Mouse (Mus musculus) bone marrow, adult 2 months (tissue): ENCODE data around the gene Thap4. TPM values are rescaled to one million over a fixed set of nuclear protein-coding genes. Genes with fewer than 3 reads are reported as not detected.
"Not testable (repeated sequence)": the region's sequence is repeated elsewhere in the genome, so short reads cannot be mapped to it uniquely, and the experiment has no call there.

ENCODE experiments used
- H3K27ac ChIP-seq: fragments of 200-500 bp; 2 replicates; pipeline ENCODE4 v1.5.1; 2012; ENCODE audit warnings: low read depth, mild to moderate bottlenecking, control low read depth, inconsistent platforms, low read length; ENCODE audit not compliant: control insufficient read depth, poor library complexity, insufficient read depth
- H3K4me1 ChIP-seq: fragments of 200-500 bp; 2 replicates; pipeline ENCODE4 v1.6.1; 2011; ENCODE audit warnings: low read length; ENCODE audit not compliant: control insufficient read depth, insufficient read depth
- H3K4me3 ChIP-seq: fragments of 200-500 bp; replicated peaks from 2 replicates; pipeline ENCODE3; 2011; ENCODE audit warnings: mild to moderate bottlenecking, low read depth, low read length, control low read depth; ENCODE audit not compliant: control insufficient read depth
- CTCF ChIP-seq: fragments of 200-500 bp; IDR thresholded peaks from 2 replicates; pipeline ENCODE4 v1.5.1; 2011; ENCODE audit warnings: low read length, control low read depth; ENCODE audit not compliant: control insufficient read depth, insufficient read depth
- POLR2A ChIP-seq: fragments of 200-500 bp; IDR thresholded peaks from 2 replicates; pipeline ENCODE4 v1.6.1; 2011; ENCODE audit warnings: low read depth, mild to moderate bottlenecking, control low read depth, low read length, borderline replicate concordance; ENCODE audit not compliant: control insufficient read depth
- WGBS: fragments of 180-500 bp; shearing (Covaris S2); methylation state at CpG from one replicate; pipeline ENCODE4 v1.1.7; 2018; 5-methylcytosine and 5-hydroxymethylcytosine counted together
- polyA plus RNA-seq: library from polyadenylated mRNA; stranded (reverse); fragments of >200 nt; gene quantifications from 2 replicates; pipeline ENCODE4 v1.2.4, GENCODE M21; 2011; ENCODE audit warnings: low replicate concordance; ENCODE audit not compliant: missing spikeins, insufficient read depth, insufficient read length

Thap4 gene
- polyA plus RNA-seq, 1 experiment, result 13.0 TPM

DNA sequence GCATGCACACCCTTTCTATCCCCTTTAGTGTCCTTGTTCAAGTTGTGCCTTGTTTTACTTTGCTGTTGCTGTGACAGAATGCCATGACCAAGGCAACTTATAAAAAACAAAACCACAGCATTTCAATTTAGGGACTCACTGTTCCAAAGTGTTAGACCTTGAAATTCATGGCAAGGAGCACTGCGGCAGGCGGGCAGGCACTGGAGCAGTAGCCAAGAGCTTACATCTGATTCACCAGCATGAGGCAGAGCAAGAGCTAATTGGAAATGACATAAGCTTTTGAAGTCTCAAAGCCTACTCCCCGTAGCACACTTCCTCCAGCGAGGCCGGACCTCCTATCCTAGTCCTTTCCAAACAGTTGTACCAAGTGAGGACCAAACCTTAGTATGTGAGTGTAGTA is 22.0 kb upstream of the Thap4 start:
- Histone ChIP-seq H3K27ac (no peak overlapping the region), H3K4me3 (no peak overlapping the region), H3K4me1 (no peaks in the 10 kb centered on the region)
- 98% methylated on average over 5 of the region's 5 CpGs for WGBS
- no peak for TF ChIP-seq POLR2A

DNA sequence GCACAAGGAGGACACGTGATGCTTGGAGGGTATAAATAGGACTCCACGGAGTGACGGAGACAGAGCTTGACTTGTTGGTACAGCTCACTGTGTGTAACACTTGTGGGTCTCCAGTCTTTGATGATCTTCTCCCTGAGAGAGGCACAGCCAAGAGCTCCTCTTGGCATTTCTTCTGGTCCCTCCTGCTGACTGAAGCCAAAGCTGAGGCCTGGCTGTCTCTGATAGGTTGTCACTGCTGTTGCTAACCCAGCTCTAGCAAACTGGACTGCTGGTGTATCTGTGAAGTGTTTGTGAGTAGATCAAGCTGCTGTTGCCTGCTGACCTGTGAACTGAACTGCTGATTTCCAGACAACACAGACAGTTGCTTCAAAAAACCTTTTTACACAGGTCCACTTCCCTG is 15.2 kb upstream of the Thap4 start:
- Histone ChIP-seq H3K4me3 (no peak overlapping the region), H3K27ac (no peak overlapping the region), H3K4me1 (no peaks in the 10 kb centered on the region)
- 94% methylated on average over 3 of the region's 3 CpGs for WGBS
- TF ChIP-seq POLR2A (no peak), CTCF (no peak)

DNA sequence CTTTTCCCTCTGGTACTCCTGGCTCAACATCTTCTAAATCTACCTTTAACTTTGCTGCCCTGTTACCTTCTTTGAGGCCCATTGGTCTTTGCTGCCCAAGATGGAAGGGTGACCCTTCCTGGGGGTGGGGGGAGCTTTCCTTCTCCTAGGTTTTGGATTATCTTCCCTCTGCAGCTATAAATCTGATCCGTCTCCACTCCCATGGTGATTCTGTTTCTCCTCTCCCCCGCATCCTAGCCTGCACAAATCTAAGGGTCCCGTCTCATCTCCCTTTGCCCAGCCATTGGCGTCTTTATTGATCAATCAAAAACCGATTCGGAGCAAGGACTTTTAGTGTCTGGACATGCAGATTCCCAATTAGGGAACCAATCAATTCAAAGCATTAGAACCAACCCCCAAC is 12.9 kb upstream of the Thap4 start:
- 94% methylated on average over 6 of the region's 6 CpGs for WGBS
- no peak for TF ChIP-seq POLR2A
- Histone ChIP-seq H3K4me3 (no peak overlapping the region), H3K27ac (no peak overlapping the region), H3K4me1 (no peaks in the 10 kb centered on the region; the same call in 1 of the 2 replicates)

DNA sequence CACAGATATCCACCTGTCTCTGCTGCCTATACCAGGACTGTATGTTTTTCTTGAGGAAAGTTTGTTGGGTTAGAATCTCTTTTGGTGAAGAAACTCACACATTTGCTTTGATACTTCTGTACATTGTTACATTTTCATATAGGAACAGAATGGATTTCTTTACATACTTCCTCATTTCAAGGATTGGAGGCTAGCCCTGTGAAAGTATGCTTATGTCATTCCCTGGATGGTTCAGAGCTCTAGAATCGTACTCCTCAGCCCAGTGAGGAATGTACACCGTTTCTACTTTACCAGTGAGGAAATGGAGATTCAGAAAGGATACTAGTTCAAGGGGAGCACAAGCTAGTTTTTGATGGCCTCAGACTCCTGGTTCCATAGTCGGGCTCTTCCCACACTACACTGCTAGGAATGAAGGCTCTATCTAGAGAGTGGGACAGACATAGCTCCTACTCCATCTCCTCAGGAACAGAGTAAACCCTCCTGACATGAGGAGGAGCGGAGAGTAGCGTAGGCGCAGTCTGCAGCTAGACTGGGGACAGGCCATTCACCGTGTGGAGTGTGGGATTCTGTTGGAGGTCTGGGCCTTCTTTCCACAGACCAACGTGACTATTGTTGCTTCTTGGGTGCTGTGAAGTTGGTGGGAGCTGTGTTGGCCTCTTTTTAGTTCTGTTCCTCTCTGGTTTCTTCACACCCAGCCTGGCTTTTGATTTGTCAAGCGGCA is 10.4 kb upstream of the Thap4 start:
- Histone ChIP-seq H3K27ac (no peak overlapping the region), H3K4me1 (no peaks in the 10 kb centered on the region; the same call in 1 of the 2 replicates), H3K4me3 (no peak overlapping the region)
- no peak for TF ChIP-seq CTCF
- TF ChIP-seq POLR2A, result no peak
- WGBS, result 77% methylated on average over 9 of the region's 9 CpGs

DNA sequence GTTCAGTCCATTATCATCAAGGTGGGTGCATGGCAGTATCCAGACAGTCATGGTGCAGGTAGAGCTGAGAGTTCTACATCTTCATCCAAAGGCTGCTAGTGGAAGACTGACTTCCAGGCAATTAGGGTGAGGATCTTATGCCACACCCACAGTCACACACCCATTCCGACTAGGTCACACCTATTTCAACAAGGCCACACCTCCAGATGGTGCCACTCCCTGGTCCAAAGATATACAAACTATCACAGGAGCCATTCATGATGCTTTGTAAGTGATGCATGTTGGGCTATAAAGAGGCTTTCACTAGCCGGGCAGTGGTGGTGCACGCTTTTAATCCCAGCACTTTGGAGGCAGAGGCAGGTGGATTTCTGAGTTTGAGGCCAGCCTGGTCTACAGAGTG is 8.9 kb upstream of the Thap4 start:
- WGBS, result 82% methylated on average over 3 of the region's 3 CpGs
- not testable (repeated sequence) for H3K27ac ChIP-seq, H3K4me3 ChIP-seq, H3K4me1 ChIP-seq

DNA sequence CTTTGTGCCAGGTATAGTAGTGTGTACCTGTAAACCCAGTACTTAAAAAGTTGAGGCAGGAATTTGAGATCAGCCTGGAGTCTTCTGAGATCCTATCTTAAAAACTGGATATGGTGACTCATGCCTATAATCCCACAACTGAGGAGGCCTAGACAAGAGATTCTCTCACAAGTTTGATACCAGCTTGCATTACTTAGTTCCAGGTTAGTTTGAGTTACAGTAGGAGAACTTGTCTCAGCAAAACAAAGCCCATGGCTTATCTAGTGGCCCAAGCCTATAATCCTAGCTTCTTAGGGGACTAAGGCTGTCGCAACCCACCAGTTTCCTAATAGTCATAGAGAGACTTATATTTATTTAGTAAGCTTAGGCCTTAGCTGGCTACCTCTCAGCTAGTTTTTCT is 5.4 kb upstream of the Thap4 start:
- H3K27ac ChIP-seq, result no peak overlapping the region
- WGBS, result 92% methylated on average over 1 of the region's 1 CpGs
- H3K4me1 ChIP-seq, result peaks cover 2% of the 10 kb centered on the region; the same call in 1 of the 2 replicates

DNA sequence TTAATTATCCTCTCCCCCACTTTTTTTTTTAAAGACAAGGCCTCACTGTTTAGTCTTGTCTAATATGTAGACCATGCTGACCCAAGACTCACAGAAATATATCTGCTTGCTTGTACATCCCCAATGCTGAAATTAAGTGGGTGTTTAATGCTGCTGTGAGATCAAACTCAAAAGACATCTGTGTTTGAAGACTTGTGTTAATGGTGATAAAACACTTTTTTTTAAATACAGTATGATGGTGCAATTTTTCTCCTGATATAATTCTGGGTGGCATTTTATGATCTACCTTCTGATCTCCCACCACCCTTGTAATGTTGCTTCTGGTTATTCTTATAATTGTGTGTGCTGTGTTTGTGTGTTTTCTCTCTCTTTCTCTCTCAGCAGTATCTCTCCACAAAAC is 1.5 kb upstream of the Thap4 start:
- Histone ChIP-seq H3K4me3 (no peak overlapping the region), H3K4me1 (peaks cover 2% of the 10 kb centered on the region; the same call in 1 of the 2 replicates), H3K27ac (no peak overlapping the region)
- TF ChIP-seq POLR2A (no peak), CTCF (no peak)

More for the DNA sequence above, 5.4 kb upstream of the Thap4 start:
- TF ChIP-seq POLR2A (no peak), CTCF (no peak)
- no peak overlapping the region for H3K4me3 ChIP-seq

DNA sequence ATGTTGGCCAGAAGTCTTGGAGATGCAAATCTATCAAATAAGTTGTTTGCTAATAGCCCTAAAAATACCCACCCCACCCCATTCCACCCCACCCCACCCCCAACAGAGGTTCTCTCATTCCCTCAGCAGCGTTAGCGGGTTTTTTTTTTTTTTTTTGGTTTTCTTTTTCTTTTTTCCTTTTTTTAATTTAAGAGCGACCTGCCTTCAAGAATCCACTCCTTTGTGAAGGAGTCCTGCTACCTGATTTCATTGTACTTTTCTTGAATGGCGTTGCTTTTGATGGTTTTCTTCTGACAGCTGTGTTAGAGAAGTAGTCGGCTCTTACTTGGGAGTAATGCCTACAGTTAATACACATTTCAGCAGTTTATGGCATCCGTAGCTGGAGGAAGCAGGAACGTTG is 954 bp upstream of the Thap4 start:
- H3K27ac ChIP-seq, result no peak overlapping the region; the same call in 1 of the 2 replicates
- peaks cover 2% of the 10 kb centered on the region; the same call in 1 of the 2 replicates for H3K4me1 ChIP-seq
- no peak for TF ChIP-seq CTCF
- no peak for TF ChIP-seq POLR2A
- WGBS, result 23% methylated on average over 7 of the region's 7 CpGs
- peak overlapping the region; percentile 60 for H3K4me3 ChIP-seq

DNA sequence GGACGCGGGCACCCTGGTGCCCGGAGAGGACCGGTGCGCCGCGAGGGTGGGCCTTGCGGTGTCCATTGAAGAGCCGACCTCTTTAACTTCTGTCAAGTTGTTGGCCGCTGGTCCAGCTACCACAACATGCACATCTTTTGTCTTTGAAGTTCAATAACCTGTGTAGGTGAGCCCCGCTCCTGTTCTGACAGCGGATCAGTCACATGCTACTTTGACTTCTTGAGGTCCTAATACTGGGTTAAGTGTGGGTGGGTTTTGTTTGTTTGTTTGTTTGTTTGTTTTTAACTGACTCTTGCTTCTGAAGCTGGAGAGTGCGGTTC is 587 bp upstream of the Thap4 start:
- no peak for TF ChIP-seq POLR2A
- no peak for TF ChIP-seq CTCF
- Histone ChIP-seq H3K4me3 (peak overlapping the region; percentile 97), H3K4me1 (peaks cover 2% of the 10 kb centered on the region; the same call in 1 of the 2 replicates), H3K27ac (peak overlapping the region; percentile 97)
- WGBS, result under 1% methylated on average over 13 of the region's 13 CpGs
